Mouse (Mus musculus) hindbrain, postnatal 0 days (tissue): ENCODE results near the gene Krt83. TPM values are rescaled to one million over a fixed set of nuclear protein-coding genes. Genes with fewer than 3 reads are reported as not detected.
"Not testable (repeated sequence)": the region's sequence is repeated elsewhere in the genome, so short reads cannot be mapped to it uniquely, and the experiment has no call there.

Source experiments
- ATAC-seq: fragments of 200-750 bp; cut with Nextera tagmentation; 2 replicates; pipeline ENCODE4 v1.8.0; 2017; ENCODE audit warnings: mild to moderate bottlenecking, moderate TSS enrichment, moderate library complexity
- DNase-seq: peaks from one replicate; pipeline ENCODE4 v3.0.0-alpha.2; 2015; ENCODE audit warnings: low spot score
- H3K27ac ChIP-seq: fragments of 300-500 bp; sonication (generic); 2 replicates; pipeline ENCODE4 v1.5.1; 2014; ENCODE audit warnings: mild to moderate bottlenecking
- H3K27me3 ChIP-seq: fragments of 300-500 bp; sonication (generic); 2 replicates; pipeline ENCODE4 v1.6.1; 2014; ENCODE audit warnings: low read length, mixed read lengths; ENCODE audit not compliant: insufficient read depth
- H3K36me3 ChIP-seq: fragments of 300-500 bp; sonication (generic); 2 replicates; pipeline ENCODE4 v1.6.1; 2014; ENCODE audit warnings: low read length, mixed read lengths; ENCODE audit not compliant: insufficient read depth
- H3K4me1 ChIP-seq: fragments of 300-500 bp; sonication (generic); 2 replicates; pipeline ENCODE4 v1.6.1; 2014; ENCODE audit warnings: antibody characterized with exemption, low read length, mixed read lengths; ENCODE audit not compliant: insufficient read depth
- H3K4me2 ChIP-seq: fragments of 300-500 bp; sonication (generic); 2 replicates; pipeline ENCODE4 v1.6.1; 2014; ENCODE audit warnings: low read depth, mild to moderate bottlenecking, low read length, moderate library complexity, mixed read lengths
- H3K4me3 ChIP-seq: fragments of 300-500 bp; sonication (generic); 2 replicates; pipeline ENCODE4 v1.5.1; 2014; ENCODE audit warnings: low read length
- H3K9ac ChIP-seq: fragments of 300-500 bp; sonication (generic); replicated peaks from 2 replicates; pipeline ENCODE4 v1.6.1; 2014; ENCODE audit warnings: mild to moderate bottlenecking, low read length, moderate library complexity, mixed read lengths
- H3K9me3 ChIP-seq: fragments of 300-500 bp; sonication (generic); 2 replicates; pipeline ENCODE4 v1.6.1; 2016; ENCODE audit warnings: low read length, mixed read lengths
- CTCF ChIP-seq: IDR thresholded peaks from 2 replicates; pipeline ENCODE4 v1.5.1; 2016; ENCODE audit warnings: antibody characterized with exemption, control low read depth, low read depth
- WGBS: fragments of 180-500 bp; shearing (Covaris S2); extraction: QIAGEN DNeasy Blood & Tissue Kit; methylation state at CpG from one replicate; pipeline ENCODE4 v1.1.7; 2014; 5-methylcytosine and 5-hydroxymethylcytosine counted together
- polyA plus RNA-seq: library from polyadenylated mRNA; unstranded; fragments of >200 nt; fragmentation: Nextera tagmentation; extraction: Ambion mirVana; gene quantifications from 2 replicates; pipeline ENCODE4 v1.2.1, GENCODE M21; 2015
- total RNA-seq: library from RNA; depleted of rRNA; stranded (reverse); fragments of >200 nt; gene quantifications from 2 replicates; pipeline ENCODE4 v1.2.3, GENCODE M21; 2014

Krt83 gene
- total and polyA plus RNA-seq, 2 experiments from 2014 or later = not detected

DNA sequence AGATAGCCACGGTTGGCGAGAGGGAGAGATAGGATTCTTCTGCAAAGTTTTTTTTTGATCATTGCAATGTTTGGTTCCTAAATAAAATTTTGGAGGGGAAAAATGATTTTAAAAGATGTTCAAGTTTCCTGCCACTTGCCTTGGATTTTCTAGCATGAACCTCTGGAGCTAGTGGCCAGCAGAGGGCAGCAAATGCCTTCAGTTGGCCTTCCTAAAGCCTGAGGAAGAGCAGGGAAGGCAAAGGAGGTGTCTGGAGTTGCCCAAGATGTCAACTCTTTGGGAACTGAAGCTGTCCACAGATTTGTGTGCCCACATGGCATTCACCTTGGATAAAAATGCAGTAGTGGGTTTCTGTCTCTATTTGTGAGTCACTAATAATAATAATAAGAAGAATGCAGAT is 28.5 kb upstream of the Krt83 start:
- Histone ChIP-seq H3K4me3 (no peak overlapping the region), H3K4me2 (no peak overlapping the region), H3K9ac (no peak overlapping the region), H3K4me1 (no peaks in the 10 kb centered on the region), H3K27ac (no peak overlapping the region), H3K27me3 (no peaks in the 10 kb centered on the region; the same call in 1 of the 2 replicates), H3K36me3 (no peaks in the 10 kb centered on the region), H3K9me3 (no peaks in the 10 kb centered on the region)
- TF ChIP-seq CTCF = peak; percentile 92
- WGBS = 10% methylated on average over 2 of the region's 2 CpGs
- DNase-seq (peak; percentile 91), ATAC-seq (no peak)

DNA sequence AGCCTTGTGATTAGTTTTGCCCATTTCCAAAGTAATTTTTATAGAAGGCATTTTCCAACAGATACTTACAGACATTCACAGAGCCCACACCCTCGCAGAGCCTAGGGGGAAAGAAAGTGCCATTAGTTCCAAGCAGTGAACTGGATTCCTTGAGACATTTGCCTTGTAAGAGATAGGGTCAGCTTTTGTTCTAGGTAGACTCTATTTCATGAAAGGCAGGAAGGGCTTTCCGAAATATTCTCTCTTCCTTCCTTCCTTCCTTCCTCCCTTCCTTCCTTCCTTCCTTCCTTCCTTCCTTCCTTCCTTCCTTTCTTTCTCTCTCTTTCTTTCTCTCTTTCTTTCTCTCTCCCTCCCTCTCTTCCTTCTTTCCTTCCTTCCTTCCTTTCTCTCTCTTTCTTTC is 25.8 kb upstream of the Krt83 start, which contains the start of gene Gm49425:
Gm49425 (minus strand) TSS at position 101 of the 400 bp plus-strand sequence.
- not testable (repeated sequence) for H3K9ac ChIP-seq, ATAC-seq, H3K27ac ChIP-seq, H3K4me3 ChIP-seq, H3K4me1 ChIP-seq, H3K4me2 ChIP-seq, H3K27me3 ChIP-seq, H3K36me3 ChIP-seq, DNase-seq, H3K9me3 ChIP-seq
- 83% methylated on average over 2 of the region's 2 CpGs for WGBS

GRCm38 (mm10) chr15:101508247-101508646 is 16.9 kb upstream of the Krt83 start:
- TF ChIP-seq CTCF = no peak
- H3K27me3 ChIP-seq = no peaks in the 10 kb centered on the region
- WGBS = 85% methylated on average over 9 of the region's 9 CpGs

GRCm38 (mm10) chr15:101506896-101507758 is 15.8 kb upstream of the Krt83 start:
- no peak overlapping the region for H3K9ac ChIP-seq
- ATAC-seq (no peak), DNase-seq (no peak)
- H3K27ac ChIP-seq = no peak overlapping the region
- H3K36me3 ChIP-seq = no peaks in the 10 kb centered on the region
- no peaks in the 10 kb centered on the region for H3K9me3 ChIP-seq
- no peak overlapping the region for H3K4me3 ChIP-seq
- peaks cover 4% of the 10 kb centered on the region; the same call in 1 of the 2 replicates for H3K4me1 ChIP-seq
- no peak for TF ChIP-seq CTCF
- H3K4me2 ChIP-seq = no peak overlapping the region
- H3K27me3 ChIP-seq = no peaks in the 10 kb centered on the region
- 52% methylated on average over 14 of the region's 14 CpGs for WGBS

More at GRCm38 (mm10) chr15:101508247-101508646, 16.9 kb upstream of the Krt83 start:
- H3K9me3 ChIP-seq = no peaks in the 10 kb centered on the region
- DNase-seq = no peak
- ATAC-seq = no peak
- H3K4me3 ChIP-seq = no peak overlapping the region
- no peaks in the 10 kb centered on the region for H3K36me3 ChIP-seq
- H3K4me2 ChIP-seq = no peak overlapping the region
- H3K27ac ChIP-seq = no peak overlapping the region
- no peak overlapping the region for H3K9ac ChIP-seq
- H3K4me1 ChIP-seq = peaks cover 4% of the 10 kb centered on the region; the same call in 1 of the 2 replicates

DNA sequence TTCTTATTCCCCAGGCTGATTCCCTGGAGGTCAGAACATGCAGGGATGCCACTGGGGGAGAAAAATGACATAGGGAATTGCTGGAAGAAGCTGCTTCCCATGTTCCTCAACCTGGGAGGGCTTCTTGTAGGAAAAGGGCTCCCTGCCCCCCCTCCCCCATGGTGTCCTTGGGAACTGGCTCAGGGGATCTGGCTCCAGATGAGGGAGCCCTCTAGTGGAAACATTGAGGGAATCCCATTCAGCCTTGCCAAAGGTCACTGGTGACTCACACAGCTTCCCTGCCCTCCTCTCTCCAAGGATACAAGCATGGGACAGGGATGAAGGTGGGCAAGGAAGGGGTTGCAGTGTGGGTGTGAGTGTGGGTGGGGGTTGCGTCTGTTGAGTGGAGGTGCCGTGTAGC is 5.9 kb upstream of the Krt83 start:
- peak; percentile 40 for DNase-seq
- Histone ChIP-seq H3K36me3 (no peaks in the 10 kb centered on the region), H3K4me1 (no peaks in the 10 kb centered on the region), H3K27ac (no peak overlapping the region), H3K9ac (no peak overlapping the region), H3K27me3 (no peaks in the 10 kb centered on the region), H3K4me3 (no peak overlapping the region), H3K9me3 (no peaks in the 10 kb centered on the region), H3K4me2 (no peak overlapping the region)
- peak; percentile 53 for TF ChIP-seq CTCF
- no peak; the same call in 1 of the 2 replicates for ATAC-seq
- WGBS = 77% methylated on average over 2 of the region's 2 CpGs

DNA sequence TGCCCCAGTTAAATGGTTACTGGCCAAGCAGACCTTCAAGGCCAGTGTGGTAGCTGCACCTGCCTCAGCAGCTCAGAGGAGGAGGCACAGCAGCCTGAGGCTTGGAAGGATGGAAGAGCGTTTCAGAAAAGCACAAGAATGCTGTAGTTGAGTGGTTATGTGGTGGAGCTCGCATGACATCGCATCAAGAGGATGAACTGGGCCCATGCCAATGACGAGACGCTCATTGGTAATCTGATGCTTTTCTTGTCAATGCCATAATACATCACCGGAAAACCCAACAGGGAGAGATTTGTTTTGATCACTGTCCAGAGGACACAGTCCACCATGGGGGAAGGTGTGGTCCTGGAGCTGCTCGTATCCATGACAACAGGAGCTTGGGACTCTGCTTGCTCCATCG is 4.0 kb upstream of the Krt83 start:
- ATAC-seq = no peak
- H3K36me3 ChIP-seq = no peaks in the 10 kb centered on the region
- no peak for TF ChIP-seq CTCF
- no peak overlapping the region for H3K9ac ChIP-seq
- H3K4me2 ChIP-seq = no peak overlapping the region
- no peaks in the 10 kb centered on the region for H3K4me1 ChIP-seq
- H3K27ac ChIP-seq = no peak overlapping the region
- no peak overlapping the region for H3K4me3 ChIP-seq
- no peak for DNase-seq
- H3K27me3 ChIP-seq = no peaks in the 10 kb centered on the region
- no peaks in the 10 kb centered on the region for H3K9me3 ChIP-seq
- WGBS = 81% methylated on average over 8 of the region's 8 CpGs

DNA sequence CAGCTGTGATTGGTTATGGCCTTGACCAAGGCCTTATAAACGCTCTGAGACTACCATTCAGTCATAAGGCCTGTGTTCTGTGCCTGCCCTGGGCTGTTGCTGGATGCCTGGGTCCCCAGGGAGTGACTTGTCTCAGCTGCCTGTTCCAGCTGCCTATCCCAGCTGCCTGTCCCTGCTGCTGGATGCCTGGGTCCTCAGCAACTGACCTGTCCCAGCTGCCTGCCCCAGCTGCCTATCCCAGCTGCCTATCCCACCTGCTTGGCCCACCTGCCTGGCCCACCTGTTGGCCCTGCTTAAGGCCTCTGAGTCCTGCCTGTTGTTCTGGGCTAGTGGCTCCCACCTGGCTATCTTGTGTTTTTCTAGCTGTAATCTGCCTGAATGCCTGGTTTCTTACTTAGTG is 2.9 kb upstream of the Krt83 start:
- no peak overlapping the region for H3K4me2 ChIP-seq
- H3K9ac ChIP-seq = no peak overlapping the region
- no peaks in the 10 kb centered on the region for H3K36me3 ChIP-seq
- H3K9me3 ChIP-seq = no peaks in the 10 kb centered on the region
- no peak for TF ChIP-seq CTCF
- 67% methylated on average over 1 of the region's 1 CpGs for WGBS
- H3K27me3 ChIP-seq = no peaks in the 10 kb centered on the region
- ATAC-seq (no peak), DNase-seq (no peak)
- H3K4me3 ChIP-seq = no peak overlapping the region
- no peaks in the 10 kb centered on the region for H3K4me1 ChIP-seq
- H3K27ac ChIP-seq = no peak overlapping the region
